Mouse (Mus musculus) CH12.LX (cell line): Measurements from ENCODE around the gene Slc43a1.

ENCODE experiments used
- CHD1 ChIP-seq: IDR thresholded peaks from 2 replicates; pipeline ENCODE4 v1.6.1; 2012; ENCODE audit warnings: low read depth, low read length, improper control_type of control experiment, inconsistent platforms
- CHD2 ChIP-seq: IDR thresholded peaks from 2 replicates; pipeline ENCODE4 v1.6.1; 2011; ENCODE audit warnings: low read length, improper control_type of control experiment
- CTCF ChIP-seq, 2 experiments: IDR thresholded peaks in 1 of 2; conservative IDR thresholded peaks in 1 of 2; 2 replicates each; pipeline ENCODE4 v1.5.1; 2011 to 2012; ENCODE audit warnings: low read depth in 2 of 2, low read length in 2 of 2, improper control_type of control experiment in 1 of 2, inconsistent platforms in 1 of 2, mild to moderate bottlenecking in 1 of 2, moderate library complexity in 1 of 2
- E2F4 ChIP-seq: IDR thresholded peaks from 2 replicates; pipeline ENCODE4 v1.6.1; 2011; ENCODE audit warnings: low read depth, low read length, improper control_type of control experiment; ENCODE audit not compliant: insufficient replicate concordance
- EP300 ChIP-seq: IDR thresholded peaks from 2 replicates; pipeline ENCODE4 v1.6.1; 2011; ENCODE audit warnings: low read length, improper control_type of control experiment
- GABPA ChIP-seq: IDR thresholded peaks from 2 replicates; pipeline ENCODE4 v1.6.1; 2012; ENCODE audit warnings: low read depth, low read length, improper control_type of control experiment, inconsistent platforms; ENCODE audit not compliant: insufficient replicate concordance
- MAX ChIP-seq: IDR thresholded peaks from 2 replicates; pipeline ENCODE4 v1.6.1; 2011; ENCODE audit warnings: low read length, improper control_type of control experiment
- MEF2A ChIP-seq: IDR thresholded peaks from 2 replicates; pipeline ENCODE4 v1.6.1; 2014; ENCODE audit warnings: low read depth, mild to moderate bottlenecking, inconsistent platforms, low read length, improper control_type of control experiment, borderline replicate concordance
- NELFE ChIP-seq: IDR thresholded peaks from 2 replicates; pipeline ENCODE4 v1.6.1; 2011; ENCODE audit warnings: low read depth, low read length, improper control_type of control experiment
- PAX5 ChIP-seq: IDR thresholded peaks from 2 replicates; pipeline ENCODE4 v1.6.1; 2012; ENCODE audit warnings: low read length, inconsistent platforms, mixed read lengths
- POLR2A ChIP-seq: IDR thresholded peaks from 2 replicates; pipeline ENCODE4 v1.6.1; 2011; ENCODE audit warnings: low read depth, mild to moderate bottlenecking, improper control_type of control experiment, low read length
- RAD21 ChIP-seq: IDR thresholded peaks from 2 replicates; pipeline ENCODE4 v1.6.1; 2011; ENCODE audit warnings: low read depth, mild to moderate bottlenecking, low read length, improper control_type of control experiment, moderate library complexity
- SIN3A ChIP-seq: IDR thresholded peaks from 2 replicates; pipeline ENCODE4 v1.6.1; 2012; ENCODE audit warnings: low read length, improper control_type of control experiment, inconsistent platforms

DNA sequence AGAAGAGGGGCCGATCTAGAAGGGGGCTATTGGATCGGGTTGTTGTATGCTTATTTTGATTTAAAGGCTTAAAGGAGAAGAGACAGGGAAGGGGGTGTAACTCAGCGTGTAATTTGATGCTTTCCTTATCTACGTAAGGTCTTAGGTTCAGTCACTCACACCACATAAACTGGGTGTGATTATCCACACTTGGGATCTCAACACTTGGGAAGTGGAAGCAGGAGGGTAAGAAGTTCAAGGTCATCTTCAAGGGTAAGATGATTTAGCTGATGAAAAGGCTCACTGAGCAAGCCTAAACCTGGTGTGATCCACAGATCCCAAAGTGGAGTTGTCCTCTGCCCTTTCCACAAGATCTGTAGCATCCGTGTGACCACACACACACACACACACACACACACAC lies 32.1 kb upstream of the Slc43a1 start:
- TF ChIP-seq SIN3A (no peak), POLR2A (no peak), CTCF (conservative IDR thresholded peaks at IDR 0.05 in 1 of 2, IDR thresholded peaks at IDR 0.05 in 1 of 2; ENCODE audit: low read depth in 2 of 2, low read length in 2 of 2) (no peak), MAX (no peak), PAX5 (no peak), RAD21 (no peak), MEF2A (no peak), EP300 (no peak), GABPA (no peak), CHD2 (no peak), NELFE (no peak), CHD1 (no peak), E2F4 (no peak)
